Mouse (Mus musculus) brain, embryonic 14.5 days (tissue): ENCODE measurements around the gene Cox5a. TPM values are rescaled to one million over a fixed set of nuclear protein-coding genes. Genes with fewer than 3 reads are reported as not detected.
A peak's percentile ranks its signal among the peaks of the same experiment; 100 is the strongest.

Experiments
- DNase-seq: peaks from one replicate; pipeline ENCODE4 v3.0.0-alpha.2; 2011; ENCODE audit warnings: low read depth
- CTCF ChIP-seq: fragments of 200-500 bp; IDR thresholded peaks from 2 replicates; pipeline ENCODE4 v1.5.1; 2012; ENCODE audit warnings: inconsistent platforms, mild to moderate bottlenecking, moderate library complexity, borderline replicate concordance; ENCODE audit not compliant: insufficient read depth, insufficient read length; ENCODE audit errors: extremely low read depth
- POLR2A ChIP-seq: fragments of 200-500 bp; IDR thresholded peaks from 2 replicates; pipeline ENCODE4 v1.6.1; 2012; ENCODE audit warnings: mild to moderate bottlenecking, inconsistent platforms, borderline replicate concordance; ENCODE audit not compliant: poor library complexity, insufficient read depth, insufficient read length, severe bottlenecking; ENCODE audit errors: extremely low read depth
- polyA plus RNA-seq: library from polyadenylated mRNA; depleted of rRNA; stranded (reverse); fragments of >200 nt; gene quantifications from 2 replicates; pipeline ENCODE4 v1.2.3, GENCODE M21; 2012

Cox5a gene
- polyA plus RNA-seq, 1 experiment: 320 TPM

- DNase-seq: no peak
- TF ChIP-seq CTCF (no peak), POLR2A (no peak)
These were observed 16.7 kb downstream of the Cox5a start for GRCm38 (mm10) chr9:57537728-57538181.

- no peak for DNase-seq
- no peak for TF ChIP-seq CTCF
- no peak for TF ChIP-seq POLR2A
These were observed 18.5 kb downstream of the Cox5a start for GRCm38 (mm10) chr9:57539550-57539949.

GRCm38 (mm10) chr9:57541312-57541711, 20.2 kb downstream of the Cox5a start:
- peak; percentile 50; the same call in 1 of the 2 replicates for TF ChIP-seq CTCF
- TF ChIP-seq POLR2A: no peak
- peak; percentile 75 for DNase-seq

DNA sequence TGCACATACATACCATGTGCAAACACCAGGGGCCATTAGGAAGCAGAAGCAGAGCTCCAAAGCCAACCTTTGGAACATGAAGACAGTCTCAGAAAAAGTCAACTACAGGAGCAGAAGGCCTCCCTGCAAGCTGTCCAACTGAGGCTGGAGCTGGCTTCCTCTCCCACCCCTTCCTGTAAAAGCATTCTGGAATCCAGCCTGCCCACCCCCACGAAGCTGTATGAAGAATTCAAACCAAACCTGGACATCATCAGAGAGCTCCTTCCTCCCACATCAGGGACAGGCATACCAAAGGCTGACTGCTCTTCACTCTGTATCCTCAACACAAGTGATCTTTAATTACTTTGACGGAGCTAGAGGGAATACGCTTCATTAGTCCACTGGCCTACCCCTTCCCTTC, 22.9 kb downstream of the Cox5a start:
- TF ChIP-seq POLR2A: no peak
- TF ChIP-seq CTCF: no peak
- no peak for DNase-seq

DNA sequence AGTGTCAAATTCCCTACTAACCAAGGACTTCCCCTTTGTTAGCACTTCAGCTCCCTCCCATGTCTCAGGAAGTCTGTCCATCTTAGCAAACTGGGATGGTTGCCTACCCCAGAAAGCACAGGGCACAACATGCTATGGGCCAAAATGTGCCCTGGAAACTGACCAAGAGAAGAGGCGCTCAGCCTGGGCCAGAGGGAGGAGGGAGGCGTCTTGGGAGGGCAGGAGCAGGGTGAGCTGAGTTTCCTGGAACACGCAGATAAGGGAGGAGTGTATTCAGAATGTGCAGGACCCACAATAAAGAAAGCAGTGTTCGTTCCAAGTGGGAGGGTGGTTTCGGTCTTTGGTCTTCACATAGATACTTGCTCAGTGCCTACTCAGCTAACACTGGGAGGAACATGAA, 26.2 kb downstream of the Cox5a start:
- TF ChIP-seq CTCF: no peak
- no peak for TF ChIP-seq POLR2A
- DNase-seq: no peak

GRCm38 (mm10) chr9:57547869-57548268, 26.8 kb downstream of the Cox5a start:
- DNase-seq: no peak

DNA sequence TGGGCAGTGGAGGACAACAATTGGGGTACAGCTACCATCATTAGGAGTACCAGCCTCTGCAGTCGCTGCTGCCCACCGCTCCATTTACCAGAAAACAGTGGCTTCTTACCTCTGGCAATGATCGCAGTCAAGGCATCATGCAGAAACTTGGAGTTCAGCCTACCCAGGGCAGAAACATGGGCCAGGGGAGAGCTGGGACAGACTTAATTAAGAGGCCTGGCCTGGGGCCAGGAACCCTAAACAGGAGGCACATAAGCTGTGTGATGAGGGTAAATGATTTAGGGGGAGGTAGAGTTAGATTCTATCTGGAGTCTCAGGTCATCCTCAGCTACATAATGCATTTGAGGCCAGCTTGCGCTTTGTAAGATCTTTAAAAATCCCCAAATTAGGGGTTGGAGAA, 28.1 kb downstream of the Cox5a start:
- DNase-seq: peak; percentile 67
- TF ChIP-seq POLR2A (no peak), CTCF (no peak)

More at GRCm38 (mm10) chr9:57547869-57548268, 26.8 kb downstream of the Cox5a start:
- no peak for TF ChIP-seq POLR2A
- no peak for TF ChIP-seq CTCF

- DNase-seq: no peak
- TF ChIP-seq POLR2A (no peak), CTCF (no peak)
These were observed 29.2 kb downstream of the Cox5a start for GRCm38 (mm10) chr9:57550126-57550862.

- TF ChIP-seq CTCF: no peak
- TF ChIP-seq POLR2A: peak; percentile 55; the same call in 1 of the 2 replicates
- peak; percentile 89 for DNase-seq
These were observed 31.2 kb downstream of the Cox5a start, which contains the start of gene Mpi for GRCm38 (mm10) chr9:57552139-57552887. Gene Mpi, minus strand, starts transcription at chr9:57552763.

- TF ChIP-seq CTCF: no peak
- TF ChIP-seq POLR2A: no peak
- no peak for DNase-seq
These were observed 32.0 kb downstream of the Cox5a start for GRCm38 (mm10) chr9:57553119-57553518.

GRCm38 (mm10) chr9:57554753-57555152, 33.7 kb downstream of the Cox5a start:
- no peak for DNase-seq
- TF ChIP-seq CTCF (no peak), POLR2A (no peak)

GRCm38 (mm10) chr9:57557215-57557614, 36.1 kb downstream of the Cox5a start:
- TF ChIP-seq POLR2A (no peak), CTCF (no peak)
- DNase-seq: no peak

DNA sequence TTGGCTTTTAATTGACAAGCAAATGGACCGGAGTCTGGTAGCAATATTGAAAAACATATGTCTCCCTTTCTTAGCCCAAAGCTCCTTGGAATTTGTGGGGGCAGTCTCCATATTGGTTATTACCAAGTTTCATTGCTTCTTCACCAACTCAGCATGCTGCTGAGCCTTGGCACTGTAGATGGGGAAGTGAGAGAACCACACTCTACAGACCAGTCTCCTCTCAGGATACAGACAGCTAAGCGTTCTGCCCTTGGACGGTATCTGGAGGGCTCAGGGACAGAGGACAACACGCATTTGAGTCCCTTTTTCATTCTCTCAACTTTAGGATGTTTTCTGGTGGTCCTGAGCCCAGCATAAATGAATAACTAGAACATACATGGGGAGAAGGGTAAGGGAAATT, 37.6 kb downstream of the Cox5a start:
- TF ChIP-seq POLR2A: no peak
- TF ChIP-seq CTCF: no peak
- DNase-seq: no peak

DNA sequence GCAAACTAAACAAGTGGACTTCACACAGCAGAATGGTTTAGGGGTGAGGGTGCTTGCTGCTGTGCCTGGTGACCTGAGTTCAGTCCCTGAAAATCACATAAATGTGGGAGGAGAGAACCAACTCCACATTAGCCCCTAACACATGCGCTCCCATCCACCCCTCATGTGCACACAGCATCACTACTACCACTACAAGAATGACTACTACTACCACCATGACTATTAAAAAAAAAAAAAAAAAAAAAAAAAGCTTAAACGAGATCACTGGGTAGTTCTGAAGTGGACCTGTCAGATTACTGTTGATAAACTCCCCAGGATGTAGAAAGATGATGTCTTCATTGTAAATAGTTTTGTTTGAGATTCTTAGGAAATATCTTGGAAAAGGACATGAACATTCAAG, 38.5 kb downstream of the Cox5a start:
- no peak for DNase-seq
- TF ChIP-seq CTCF (no peak), POLR2A (no peak)

GRCm38 (mm10) chr9:57560263-57560662, 39.2 kb downstream of the Cox5a start:
- TF ChIP-seq CTCF: no peak
- TF ChIP-seq POLR2A: no peak
- no peak for DNase-seq
